Mouse (Mus musculus) cortical plate, adult 2 months (tissue): Measurements from ENCODE around the gene Elf2.

ENCODE experiments used
- CTCF ChIP-seq: fragments of 200-500 bp; IDR thresholded peaks from 2 replicates; pipeline ENCODE4 v1.5.1; 2011; ENCODE audit warnings: mild to moderate bottlenecking, control low read depth, low read length; ENCODE audit not compliant: insufficient read depth; ENCODE audit errors: extremely low read depth
- POLR2A ChIP-seq: fragments of 200-500 bp; IDR thresholded peaks from 2 replicates; pipeline ENCODE4 v1.6.1; 2011; ENCODE audit warnings: mild to moderate bottlenecking, low read length, control low read depth; ENCODE audit not compliant: insufficient read depth; ENCODE audit errors: extremely low read depth

- no peak for TF ChIP-seq CTCF
- TF ChIP-seq POLR2A, result no peak
Measured at GRCm38 (mm10) chr3:51365517-51365882, 25.0 kb upstream of the Elf2 start.
